Mouse (Mus musculus): ENCODE measurements at regions not wholly inside any gene's neighbourhood (a gene's known extent, or its start where the extent isn't known, plus 50 kb on each side); places are given as distances from the start of the nearest gene placed in this dataset.

GRCm38 (mm10) chr2:33989555-33990370 is 102.0 kb upstream of the Mvb12b start:
- peak in 1 of 2 experiments; percentile 37 for DNase-seq (ENCODE audit: low spot score in 2 of 2)
- intact Hi-C loops (cut with DNase I), result no loop called here

DNA sequence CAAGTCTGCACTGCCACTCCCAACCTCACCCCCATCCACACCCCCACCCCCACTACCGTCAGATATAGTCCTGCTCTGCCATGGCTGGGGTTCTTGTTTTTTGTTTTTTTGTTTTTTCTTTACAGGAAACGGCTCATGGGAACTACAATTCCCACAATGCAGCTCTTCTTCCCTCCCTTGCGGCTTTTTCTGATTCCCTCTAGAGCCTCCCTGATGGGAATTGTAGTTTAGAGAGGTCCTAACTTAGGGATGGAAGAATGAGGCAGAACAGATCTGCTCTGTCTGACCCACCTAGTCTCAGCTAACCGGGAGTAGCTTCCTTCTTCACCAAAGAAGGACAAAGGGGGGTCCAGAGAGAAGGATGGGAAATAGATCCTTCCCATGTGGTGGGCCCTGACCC is 98.7 kb upstream of the Mvb12b start:
- peak; percentile 61 to 80 for DNase-seq (ENCODE audit: low spot score in 2 of 2)
- intact Hi-C loops (cut with DNase I), result no loop called here

- no peak for DNase-seq (ENCODE audit: low spot score in 2 of 2)
- intact Hi-C loops (cut with DNase I), result no loop called here
Measured at GRCm38 (mm10) chr2:33985316-33985715, 97.6 kb upstream of the Mvb12b start.

- no peak for DNase-seq (ENCODE audit: low spot score in 2 of 2)
- intact Hi-C loops (cut with DNase I), result no loop called here
Measured at GRCm38 (mm10) chr2:33983112-33983748, 95.5 kb upstream of the Mvb12b start.

DNA sequence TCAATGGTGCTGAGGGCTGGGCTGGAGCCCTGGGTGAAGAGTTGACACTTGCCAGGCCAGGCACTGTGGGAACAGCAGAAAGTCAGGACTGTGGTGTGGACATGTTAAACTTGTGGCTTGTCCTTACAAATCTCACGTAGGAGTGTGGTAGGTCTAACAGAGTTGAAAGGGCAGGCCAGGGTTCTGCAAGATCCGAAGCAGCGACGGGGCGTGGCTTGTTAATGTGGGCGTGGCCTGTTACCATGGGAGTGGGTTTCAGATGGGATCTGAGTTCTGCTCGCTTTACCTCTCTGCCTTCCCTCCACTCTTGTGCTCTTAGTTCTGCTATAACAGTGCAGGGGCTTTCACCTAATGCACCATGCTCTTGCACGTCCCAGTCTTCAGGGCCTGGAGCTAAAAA is 94.2 kb upstream of the Mvb12b start:
- intact Hi-C loops (cut with DNase I), result no loop called here
- DNase-seq (ENCODE audit: low spot score in 2 of 2), result no peak

GRCm38 (mm10) chr2:33981321-33981720 is 93.6 kb upstream of the Mvb12b start:
- intact Hi-C loops (cut with DNase I), result no loop called here
- DNase-seq (ENCODE audit: low spot score in 2 of 2), result no peak

GRCm38 (mm10) chr2:33980884-33981283 is 93.1 kb upstream of the Mvb12b start:
- no peak for DNase-seq (ENCODE audit: low spot score in 2 of 2)
- intact Hi-C loops (cut with DNase I), result no loop called here

DNA sequence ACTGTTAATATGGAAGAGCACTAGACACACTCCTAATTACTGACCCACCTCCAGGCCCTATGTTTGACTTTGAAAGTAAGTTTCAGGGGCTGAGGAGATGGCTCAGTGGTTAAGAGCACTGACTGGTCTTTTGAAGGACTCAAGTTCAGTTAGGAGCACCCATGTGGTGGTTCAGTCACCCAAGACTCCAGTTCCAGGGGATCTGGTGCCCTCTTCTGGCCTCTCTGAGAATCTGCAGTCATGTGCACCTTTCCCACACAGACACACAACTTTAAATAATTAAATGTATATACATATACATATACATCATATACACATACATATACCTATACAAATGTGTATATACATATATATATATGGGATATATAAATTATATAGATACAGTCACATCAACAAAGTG is 91.5 kb upstream of the Mvb12b start:
- intact Hi-C loops (cut with DNase I), result loop anchor here (10.0 kb wide), 2 partner anchors 396 to 546 kb away; partner anchors contain the start of gene Pbx3
- DNase-seq (ENCODE audit: low spot score in 2 of 2), result no peak

DNA sequence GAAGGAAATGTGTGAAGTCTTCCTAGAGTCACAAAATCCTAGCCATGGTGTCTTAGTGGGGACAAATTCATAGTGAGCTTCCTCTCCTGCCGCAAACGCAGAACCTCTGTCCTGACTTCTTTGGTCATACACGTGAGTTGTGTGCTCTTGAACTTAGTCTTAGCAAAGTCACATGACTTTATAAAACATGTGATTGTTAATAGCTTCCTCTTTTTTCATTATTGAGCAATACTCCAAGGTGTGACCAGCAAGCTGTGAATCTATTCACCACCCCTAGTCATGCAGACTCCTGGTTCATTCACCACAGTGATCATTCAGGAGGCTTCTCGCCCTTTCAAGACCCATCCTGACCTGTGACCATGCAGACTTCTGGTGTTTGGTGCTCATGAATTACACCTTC is 90.8 kb upstream of the Mvb12b start:
- intact Hi-C loops (cut with DNase I), result loop anchor here (10.0 kb wide), 2 partner anchors 396 to 546 kb away; partner anchors contain the start of gene Pbx3
- DNase-seq (ENCODE audit: low spot score in 2 of 2), result no peak

- no peak for DNase-seq (ENCODE audit: low spot score in 2 of 2)
- intact Hi-C loops (cut with DNase I), result loop anchor here (10.0 kb wide), 2 partner anchors 397 to 547 kb away; partner anchors contain the start of gene Pbx3
Measured at GRCm38 (mm10) chr2:33977576-33978352, 90.0 kb upstream of the Mvb12b start.

DNA sequence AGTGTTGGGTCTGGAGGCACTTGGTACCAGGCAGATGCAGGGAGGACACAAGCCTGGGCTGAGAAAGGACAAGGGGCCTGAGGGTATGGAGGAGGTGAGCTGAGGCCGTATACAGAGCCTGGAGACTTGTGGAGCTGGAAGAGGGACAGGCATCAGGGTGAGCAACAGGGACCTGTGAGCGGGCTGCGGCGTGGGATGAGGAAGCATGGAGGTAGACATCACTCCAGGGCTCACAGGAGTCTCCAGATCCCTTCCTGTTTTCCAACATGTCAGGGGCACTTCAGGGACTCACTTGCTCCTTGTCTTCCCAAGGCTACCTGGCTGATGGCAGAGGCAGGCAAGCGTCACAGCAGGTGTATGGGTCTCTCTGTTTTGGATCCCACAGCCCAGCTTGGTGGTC is 89.4 kb upstream of the Mvb12b start:
- no peak for DNase-seq (ENCODE audit: low spot score in 2 of 2)
- intact Hi-C loops (cut with DNase I), result loop anchor here (10.0 kb wide), 2 partner anchors 398 to 548 kb away; partner anchors contain the start of gene Pbx3

- intact Hi-C loops (cut with DNase I), result loop anchor here (10.0 kb wide), 2 partner anchors 399 to 549 kb away; partner anchors contain the start of gene Pbx3
Measured at GRCm38 (mm10) chr2:33976183-33976582, 88.4 kb upstream of the Mvb12b start.

GRCm38 (mm10) chr2:33975423-33976127 is 87.8 kb upstream of the Mvb12b start:
- no peak for DNase-seq (ENCODE audit: low spot score in 2 of 2)
- intact Hi-C loops (cut with DNase I), result loop anchor here (10.0 kb wide), 2 partner anchors 399 to 549 kb away; partner anchors contain the start of gene Pbx3

More at GRCm38 (mm10) chr2:33976183-33976582, 88.4 kb upstream of the Mvb12b start:
- DNase-seq (ENCODE audit: low spot score in 2 of 2), result no peak

GRCm38 (mm10) chr2:33974737-33975422 is 87.1 kb upstream of the Mvb12b start:
- no peak for DNase-seq (ENCODE audit: low spot score in 2 of 2)
- intact Hi-C loops (cut with DNase I), result loop anchor here (5.0 to 10.0 kb wide), 3 partner anchors 153 to 550 kb away; partner anchors contain the start of gene Pbx3

DNA sequence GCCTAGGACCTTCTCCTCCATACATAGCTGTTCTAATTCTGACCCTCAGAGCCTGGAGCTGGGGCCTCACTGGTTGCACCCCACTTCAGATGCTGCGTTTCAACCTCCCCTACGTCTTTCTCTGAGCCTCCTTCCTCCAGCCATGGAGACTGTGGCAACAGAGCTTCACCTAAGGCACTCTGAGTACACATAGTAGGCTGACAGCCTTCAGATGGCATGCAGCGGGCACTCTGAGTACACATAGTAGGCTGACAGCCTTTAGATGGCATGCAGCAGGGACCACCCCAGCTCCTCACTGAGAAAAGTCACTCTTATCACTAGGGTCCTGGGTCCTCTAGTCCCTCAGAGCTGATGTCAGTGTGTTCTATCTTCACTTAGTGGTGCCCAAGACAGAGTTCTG is 86.3 kb upstream of the Mvb12b start:
- DNase-seq (ENCODE audit: low spot score in 2 of 2), result no peak
- intact Hi-C loops (cut with DNase I), result loop anchor here (5.0 to 10.0 kb wide), 3 partner anchors 152 to 551 kb away; partner anchors contain the start of gene Pbx3

- intact Hi-C loops (cut with DNase I), result loop anchor here (1.0 to 10.0 kb wide), 4 partner anchors 151 to 666 kb away; partner anchors contain the start of gene Pbx3
- DNase-seq (ENCODE audit: low spot score in 2 of 2), result peak; percentile 89 to 90
Measured at GRCm38 (mm10) chr2:33973213-33973834, 85.6 kb upstream of the Mvb12b start.

GRCm38 (mm10) chr2:33966984-33967421 is 79.3 kb upstream of the Mvb12b start:
- intact Hi-C loops (cut with DNase I), result no loop called here
- DNase-seq (ENCODE audit: low spot score in 2 of 2), result peak in 1 of 2 experiments; percentile 32

Measured in left cerebral cortex, postnatal 14 days (tissue).